Comparison of ENCODE assay signal across 14 mouse cellular contexts in the genomic region with DNA sequence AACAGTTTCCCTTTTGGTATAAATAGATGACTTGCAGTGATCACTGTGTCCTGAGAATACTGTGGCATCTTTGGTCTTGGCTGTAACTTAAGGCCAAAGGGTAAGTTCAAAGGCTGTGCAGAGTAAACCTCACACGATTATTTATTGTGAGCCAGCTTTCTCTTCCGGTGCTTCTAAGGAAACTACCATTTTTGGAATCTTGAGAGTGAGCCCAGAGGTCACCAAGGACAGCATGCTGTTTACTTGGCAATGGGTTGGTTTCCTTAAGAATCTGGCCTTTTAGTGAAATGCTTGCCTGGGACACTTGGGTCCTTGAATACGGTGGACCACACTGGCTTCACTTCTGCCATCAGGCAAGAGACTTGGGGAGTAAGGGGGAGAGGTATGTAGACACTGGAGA. TPM values are rescaled to one million over a fixed set of nuclear protein-coding genes. Genes with fewer than 3 reads are reported as not detected.
A peak's percentile ranks its signal among the peaks of the same experiment; 100 is the strongest.
DNase-seq lines count a peak whose midpoint lies in the region; TF ChIP-seq lines count a peak whose summit lies in the region.
"Had no signal": no experiment of that assay in that cellular context is flagged by ENCODE, and none has a peak within 500 bp of the region (broad histone marks: within the 10 kb centered on the region; RNA-seq: fewer than 3 reads in every experiment).

No protein-coding gene starts in this region.

- H3K4me3 ChIP-seq in layer of hippocampus, adult 2 months = no peak overlapping the region
- H3K4me3 ChIP-seq: embryonic facial prominence, embryonic 10.5 days; forebrain, embryonic 13.5 days; hindbrain, embryonic 15.5 days had no signal

- DNase-seq in heart, adult 8-10 months (ENCODE audit: low spot score) = peak; percentile 11
- DNase-seq in heart, postnatal 4 days = no peak
- no peak for DNase-seq in layer of hippocampus, adult 2 months (ENCODE audit: low spot score in 2 of 2)
- DNase-seq in layer of hippocampus, adult 11-12 months (ENCODE audit: low spot score) = no peak
- DNase-seq in kidney, postnatal 14 days = peak; percentile 14
- peak; percentile 45 for DNase-seq in lung, postnatal 25 days (ENCODE audit: low spot score)
- DNase-seq in cerebellum, adult 18-20 months = no peak
- DNase-seq: cerebellum, postnatal 14 days; gastrocnemius, postnatal 36 days; liver, postnatal 0 days had no signal

- H3K27ac ChIP-seq in layer of hippocampus, adult 2 months = peak overlapping the region; percentile 36; the same call in 1 of the 2 replicates
- H3K27ac ChIP-seq: embryonic facial prominence, embryonic 10.5 days; forebrain, embryonic 13.5 days; hindbrain, embryonic 15.5 days had no signal

- TF ChIP-seq CTCF in layer of hippocampus, adult 2 months (conservative IDR thresholded peaks at IDR 0.05) = no peak

RNA-seq across cellular contexts. Expression of a gene that starts 9.4 kb away (rescaled TPM):
- 1 to 10 TPM; 8.9 to 9.9 (median 9.4) TPM for total RNA-seq in heart, adult 8-10 months (2022)
- 1 to 10 TPM; 2.5 to 2.6 TPM for total RNA-seq in heart, postnatal 4 days (2021)
- total RNA-seq in layer of hippocampus, adult 2 months (2021) = 100 to 1,000 TPM; 130 to 131 TPM
- total RNA-seq: megakaryocyte-erythroid progenitor cell, adult 5-6 weeks had no signal

RNA-seq across cellular contexts. Expression of a gene that starts 30.0 kb away (rescaled TPM):
- 10 to 100 TPM; 55.5 to 64.9 (median 61.1) TPM for total RNA-seq in heart, adult 8-10 months (2022)
- 100 to 1,000 TPM in 1 of 2 experiments, 10 to 100 TPM in 1; 93.6 to 106 TPM for total RNA-seq in heart, postnatal 4 days (2021)
- 100 to 1,000 TPM; 244 to 252 TPM for total RNA-seq in layer of hippocampus, adult 2 months (2021)

Comparison
In these comparisons a context has a peak if more than half of its experiments do, and no peak if none do; other contexts are left out.
1. DNase-seq: peak in heart, adult 8-10 months (single experiment), kidney, postnatal 14 days (single experiment) and lung, postnatal 25 days (single experiment); none in heart, postnatal 4 days (single experiment), layer of hippocampus, adult 2 months (0 of 2), layer of hippocampus, adult 11-12 months (single experiment) and cerebellum, adult 18-20 months (0 of 2).
2. RNA of a gene that starts 9.4 kb away (total RNA-seq): 130 to 131 TPM in layer of hippocampus, adult 2 months; 8.9 to 9.9 TPM in heart, adult 8-10 months and 2.5 to 2.6 TPM in heart, postnatal 4 days; every median in the first group is over 10 times any median in the second.